Mouse (Mus musculus) MEL (cell line): ENCODE measurements at regions not wholly inside any gene's neighbourhood (a gene's known extent, or its start where the extent isn't known, plus 50 kb on each side); places are given as distances from the start of the nearest gene placed in this dataset.

Experiments used
- DNase-seq: peaks from one replicate; pipeline ENCODE4 v3.0.0; 2011; ENCODE audit warnings: low read depth, low spot score
- H3K27ac ChIP-seq: 2 replicates; pipeline ENCODE4 v1.5.1; 2012; ENCODE audit warnings: low read depth, mild to moderate bottlenecking, control low read depth, low read length, moderate library complexity; ENCODE audit not compliant: control insufficient read depth
- H3K27me3 ChIP-seq, 2 experiments: fragments of 150-350 bp in 1 of 2; sonication (generic) in 1 of 2; 2 replicates each; pipeline ENCODE4 v1.6.1; 2012; ENCODE audit warnings: low read length in 2 of 2, mild to moderate bottlenecking in 2 of 2, improper control_type of control experiment in 1 of 2, moderate library complexity in 1 of 2; ENCODE audit not compliant: insufficient read depth in 2 of 2, control insufficient read depth in 1 of 2
- H3K36me3 ChIP-seq, 2 experiments: 2 replicates each; pipeline ENCODE4 v1.6.1; 2012 to 2014; ENCODE audit warnings: low read length in 2 of 2, improper control_type of control experiment in 1 of 2, inconsistent platforms in 1 of 2, mild to moderate bottlenecking in 1 of 2; ENCODE audit not compliant: insufficient read depth in 2 of 2, control insufficient read depth in 1 of 2
- H3K4me1 ChIP-seq, 2 experiments: fragments of 150-350 bp in 1 of 2; sonication (generic) in 1 of 2; 2 replicates each; pipeline ENCODE4 v1.6.1; 2012; ENCODE audit warnings: low read length in 2 of 2, improper control_type of control experiment in 1 of 2, mild to moderate bottlenecking in 1 of 2; ENCODE audit not compliant: insufficient read depth in 2 of 2, control insufficient read depth in 1 of 2
- H3K4me3 ChIP-seq, 2 experiments: fragments of 150-350 bp in 1 of 2; sonication (generic) in 1 of 2; 2 replicates each; pipeline ENCODE4 v1.5.1; 2012; ENCODE audit warnings: low read depth in 2 of 2, low read length in 2 of 2, mild to moderate bottlenecking in 2 of 2, moderate library complexity in 2 of 2, control low read depth in 1 of 2, improper control_type of control experiment in 1 of 2; ENCODE audit not compliant: control insufficient read depth in 1 of 2, insufficient read depth in 1 of 2
- H3K79me2 ChIP-seq: 2 replicates; pipeline ENCODE4 v1.6.1; 2012; ENCODE audit warnings: mild to moderate bottlenecking, low read length, moderate library complexity; ENCODE audit not compliant: control insufficient read depth, poor library complexity, insufficient read depth
- H3K9ac ChIP-seq: 2 replicates; pipeline ENCODE4 v1.6.1; 2012; ENCODE audit warnings: low read depth, mild to moderate bottlenecking, control low read depth, low read length, moderate library complexity; ENCODE audit not compliant: control insufficient read depth, poor library complexity, severe bottlenecking
- H3K9me3 ChIP-seq: fragments of 150-350 bp; sonication (generic); replicated peaks from 2 replicates; pipeline ENCODE4 v1.6.1; 2012; ENCODE audit warnings: mild to moderate bottlenecking, low read length, improper control_type of control experiment, moderate library complexity; ENCODE audit not compliant: insufficient read depth
- CHD1 ChIP-seq: IDR thresholded peaks from 2 replicates; pipeline ENCODE4 v1.6.1; 2012; ENCODE audit warnings: low read depth, mild to moderate bottlenecking, inconsistent platforms, low read length, improper control_type of control experiment
- CHD2 ChIP-seq: IDR thresholded peaks from 2 replicates; pipeline ENCODE4 v1.6.1; 2011; ENCODE audit warnings: low read length, improper control_type of control experiment
- CTCF ChIP-seq, 3 experiments: IDR thresholded peaks in 2 of 3; conservative IDR thresholded peaks in 1 of 3; 2 replicates each; pipeline ENCODE4 v1.5.1; 2011 to 2012; ENCODE audit warnings: low read length in 3 of 3, low read depth in 2 of 3, mild to moderate bottlenecking in 2 of 3, improper control_type of control experiment in 1 of 3, inconsistent platforms in 1 of 3, mixed read lengths in 1 of 3, moderate library complexity in 1 of 3; ENCODE audit not compliant: control insufficient read depth in 1 of 3, insufficient read depth in 1 of 3, poor library complexity in 1 of 3, severe bottlenecking in 1 of 3
- EP300 ChIP-seq, 2 experiments: IDR thresholded peaks; 2 replicates each; pipeline ENCODE4 v1.6.1; 2011; ENCODE audit warnings: improper control_type of control experiment in 2 of 2, low read length in 2 of 2, low read depth in 1 of 2, mild to moderate bottlenecking in 1 of 2
- GABPA ChIP-seq: IDR thresholded peaks from 2 replicates; pipeline ENCODE4 v1.6.1; 2012; ENCODE audit warnings: low read depth, mild to moderate bottlenecking, inconsistent platforms, low read length, improper control_type of control experiment, moderate library complexity
- JUND ChIP-seq: IDR thresholded peaks from 2 replicates; pipeline ENCODE4 v1.6.1; 2011; ENCODE audit warnings: low read depth, mild to moderate bottlenecking, improper control_type of control experiment, low read length
- MAFK ChIP-seq: IDR thresholded peaks from 2 replicates; pipeline ENCODE4 v1.6.1; 2011; ENCODE audit warnings: low read depth, mild to moderate bottlenecking, low read length, improper control_type of control experiment, borderline replicate concordance
- MAZ ChIP-seq: IDR thresholded peaks from 2 replicates; pipeline ENCODE4 v1.6.1; 2012; ENCODE audit warnings: low read depth, mild to moderate bottlenecking, inconsistent platforms, low read length, improper control_type of control experiment
- NELFE ChIP-seq: IDR thresholded peaks from 2 replicates; pipeline ENCODE4 v1.6.1; 2011; ENCODE audit warnings: low read depth, low read length, improper control_type of control experiment
- POLR2AphosphoS5 ChIP-seq: IDR thresholded peaks from 2 replicates; pipeline ENCODE4 v1.6.1; 2012; ENCODE audit warnings: low read depth, borderline replicate concordance, mild to moderate bottlenecking, inconsistent platforms, low read length, moderate library complexity, mixed read lengths
- RAD21 ChIP-seq: IDR thresholded peaks from 2 replicates; pipeline ENCODE4 v1.6.1; 2011; ENCODE audit warnings: mild to moderate bottlenecking, low read depth, low read length, improper control_type of control experiment
- SMC3 ChIP-seq: IDR thresholded peaks from 2 replicates; pipeline ENCODE4 v1.6.1; 2011; ENCODE audit warnings: low read depth, low read length, improper control_type of control experiment
- TAL1 ChIP-seq: IDR thresholded peaks from 2 replicates; pipeline ENCODE4 v1.6.1; 2012; ENCODE audit warnings: mild to moderate bottlenecking, inconsistent platforms, low read length, moderate library complexity, mixed read lengths
- ZKSCAN1 ChIP-seq: IDR thresholded peaks from 2 replicates; pipeline ENCODE4 v1.6.1; 2012; ENCODE audit warnings: low read depth, mild to moderate bottlenecking, inconsistent platforms, low read length, improper control_type of control experiment, moderate library complexity
- ZMIZ1 ChIP-seq: IDR thresholded peaks from 2 replicates; pipeline ENCODE4 v1.6.1; 2012; ENCODE audit warnings: low read depth, mild to moderate bottlenecking, inconsistent platforms, low read length, improper control_type of control experiment, moderate library complexity

GRCm38 (mm10) chr17:83998972-83999545 is 151.3 kb upstream of the Haao start:
- H3K79me2 ChIP-seq, result no peaks in the 10 kb centered on the region
- peak; percentile 67 for DNase-seq
- 0 out of 2 replicates have a peak, but pooled peaks have one; percentile 24 for TF ChIP-seq CHD2
- no peak for TF ChIP-seq GABPA
- no peak for TF ChIP-seq JUND
- no peak for TF ChIP-seq ZMIZ1
- 0 out of 2 replicates have a peak, but pooled peaks have one; percentile 33 for TF ChIP-seq MAZ
- TF ChIP-seq SMC3, result 0 out of 2 replicates have a peak, but pooled peaks have one; percentile 1
- TF ChIP-seq EP300 (IDR thresholded peaks at IDR 0.05; ENCODE audit: low read depth in 1 of 2, low read length in 2 of 2), result peak in 1 of 2 experiments; percentile 55; a peak in 2 of 4 replicates
- TF ChIP-seq, all 39 proteins: peak for 4
- peaks cover 0 to 9% of the 10 kb centered on the region in 2 experiments; a peak in 2 of 4 replicates for H3K36me3 ChIP-seq
- no peak overlapping the region for H3K9ac ChIP-seq
- no peak overlapping the region for H3K4me3 ChIP-seq
- peaks cover 0 to 15% of the 10 kb centered on the region in 2 experiments; a peak in 2 of 4 replicates for H3K4me1 ChIP-seq
- H3K27me3 ChIP-seq, result no peaks in the 10 kb centered on the region; a peak in 1 of 4 replicates
- no peaks in the 10 kb centered on the region for H3K9me3 ChIP-seq
- H3K27ac ChIP-seq, result no peak overlapping the region

GRCm38 (mm10) chr17:83998341-83998740 is 150.6 kb upstream of the Haao start:
- DNase-seq, result no peak
- no peaks in the 10 kb centered on the region for H3K79me2 ChIP-seq
- H3K4me1 ChIP-seq, result peaks cover 0 to 15% of the 10 kb centered on the region in 2 experiments; a peak in 2 of 4 replicates
- no peak overlapping the region for H3K4me3 ChIP-seq
- no peak for TF ChIP-seq ZKSCAN1
- no peak for TF ChIP-seq NELFE
- TF ChIP-seq, all 39 proteins: peak for 0
- H3K9ac ChIP-seq, result no peak overlapping the region
- no peak overlapping the region for H3K27ac ChIP-seq
- no peaks in the 10 kb centered on the region for H3K9me3 ChIP-seq
- H3K36me3 ChIP-seq, result peaks cover 0 to 9% of the 10 kb centered on the region in 2 experiments; a peak in 2 of 4 replicates
- no peaks in the 10 kb centered on the region; a peak in 1 of 4 replicates for H3K27me3 ChIP-seq

DNA sequence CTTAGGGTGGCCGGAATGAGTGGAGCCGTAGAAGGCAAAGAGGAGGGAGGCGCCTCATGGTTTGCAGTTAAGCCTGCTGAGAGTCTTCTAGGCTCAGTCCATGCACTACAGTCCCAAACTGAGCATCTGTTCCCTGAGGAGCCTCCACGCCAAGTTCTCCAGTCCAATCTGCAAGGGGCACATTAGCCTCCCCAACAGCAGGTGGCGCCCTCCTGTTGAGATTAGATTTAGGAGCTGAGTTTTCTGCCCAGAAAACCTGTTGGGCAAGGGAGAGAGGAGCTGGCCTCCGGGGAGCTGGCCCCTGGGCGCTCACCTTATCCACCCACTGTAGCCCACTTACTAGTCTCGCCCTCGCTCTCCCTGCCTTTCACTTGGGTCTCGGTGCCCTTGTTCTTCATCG is 150.0 kb upstream of the Haao start:
- TF ChIP-seq CHD1, result no peak
- no peak for TF ChIP-seq POLR2AphosphoS5
- TF ChIP-seq RAD21, result peak; percentile 49
- peak; percentile 68 to 79 (median 70) for TF ChIP-seq CTCF (IDR thresholded peaks at IDR 0.05 in 2 of 3, conservative IDR thresholded peaks at IDR 0.05 in 1 of 3; ENCODE audit: control insufficient read depth in 1 of 3, insufficient read depth in 1 of 3, low read depth in 2 of 3, low read length in 3 of 3, poor library complexity in 1 of 3, severe bottlenecking in 1 of 3)
- TF ChIP-seq SMC3, result peak; percentile 61
- no peak for TF ChIP-seq TAL1
- no peak for TF ChIP-seq MAFK
- H3K27ac ChIP-seq, result no peak overlapping the region
- no peaks in the 10 kb centered on the region for H3K79me2 ChIP-seq
- no peaks in the 10 kb centered on the region; a peak in 1 of 4 replicates for H3K27me3 ChIP-seq
- peak; percentile 71 for DNase-seq
- H3K9ac ChIP-seq, result no peak overlapping the region
- H3K36me3 ChIP-seq, result peaks cover 0 to 9% of the 10 kb centered on the region in 2 experiments; a peak in 2 of 4 replicates
- peaks cover 0 to 15% of the 10 kb centered on the region in 2 experiments; a peak in 2 of 4 replicates for H3K4me1 ChIP-seq
- H3K4me3 ChIP-seq, result no peak overlapping the region
- H3K9me3 ChIP-seq, result no peaks in the 10 kb centered on the region
